8 mouse cellular contexts compared by ENCODE assay signal in the genomic region with DNA sequence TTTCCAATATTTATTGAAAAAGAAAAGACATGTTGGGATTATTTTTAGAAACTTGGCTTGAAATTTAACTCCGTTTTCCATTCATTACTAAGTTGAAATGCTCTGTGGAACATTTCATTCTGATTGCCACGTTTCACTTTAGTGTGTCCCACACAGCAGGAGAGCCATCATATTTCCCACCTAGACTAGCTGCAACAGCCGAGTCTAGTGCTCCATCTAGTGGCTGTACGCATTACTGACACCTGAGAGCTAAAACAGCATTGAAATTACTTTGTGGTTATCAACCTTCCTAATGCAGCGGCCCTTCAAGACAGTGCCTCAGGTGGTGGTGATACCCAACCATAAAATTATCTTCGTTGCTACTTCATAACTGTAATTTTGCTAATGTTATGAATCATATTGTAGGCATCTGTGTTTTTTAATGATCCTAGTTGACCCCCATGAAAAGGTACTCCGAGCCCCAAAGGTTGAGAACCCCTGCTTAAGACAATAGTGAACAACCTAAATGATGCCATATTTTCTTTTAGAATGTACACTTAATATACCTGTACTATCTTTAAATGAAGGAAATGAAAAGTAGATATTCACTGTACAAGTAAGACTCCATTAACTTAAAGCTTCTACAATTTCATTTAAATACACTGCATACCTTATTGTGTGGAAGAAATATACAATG.
A peak's percentile ranks its signal among the peaks of the same experiment; 100 is the strongest.
DNase-seq lines count a peak whose midpoint lies in the region; ATAC-seq and TF ChIP-seq lines count a peak whose summit lies in the region.

No protein-coding gene starts in this region.

- H3K79me2 ChIP-seq in heart, adult 2 months (replicated peaks; ENCODE audit: control insufficient read depth, insufficient read depth, low read length) = no peaks in the 10 kb centered on the region

- no peak overlapping the region for H3K4me3 ChIP-seq in heart, adult 2 months
- no peak overlapping the region for H3K4me3 ChIP-seq in heart, embryonic 12.5 days
- H3K4me3 ChIP-seq in intestine, embryonic 14.5 days (ENCODE audit: low read depth, low read length) = no peak overlapping the region

- H3K9ac ChIP-seq in heart, adult 2 months (ENCODE audit: low read depth, low read length) = no peak overlapping the region
- no peak overlapping the region for H3K9ac ChIP-seq in heart, embryonic 12.5 days
- no peak overlapping the region for H3K9ac ChIP-seq in intestine, embryonic 14.5 days (ENCODE audit: low read length)

- DNase-seq in heart, adult 2 months = peak; percentile 27 to 45
- DNase-seq in cerebellum, postnatal 14 days = peak; percentile 83 to 84
- DNase-seq in frontal cortex, postnatal 25 days (ENCODE audit: low spot score in 2 of 2) = peak; percentile 44 to 63
- DNase-seq in intestine, embryonic 14.5 days (ENCODE audit: low spot score) = peak; percentile 78
- peak; percentile 22 to 55 for DNase-seq in left cerebral cortex, adult 8-10 months (ENCODE audit: low spot score in 2 of 2)
- DNase-seq in mesoderm, embryonic 11.5 days (ENCODE audit: low read depth, low spot score) = peak; percentile 78
- peak; percentile 71 for DNase-seq in right cerebral cortex, postnatal 4 days

- 18% methylated on average over 7 of the region's 7 CpGs for WGBS in heart, adult 2 months
- WGBS in heart, embryonic 12.5 days = 19% methylated on average over 7 of the region's 7 CpGs
- 19% methylated on average over 7 of the region's 7 CpGs for WGBS in intestine, embryonic 14.5 days

- H3K4me2 ChIP-seq in heart, embryonic 12.5 days = no peak overlapping the region
- no peak overlapping the region for H3K4me2 ChIP-seq in intestine, embryonic 14.5 days (ENCODE audit: low read length)

- H3K36me3 ChIP-seq in heart, adult 2 months (ENCODE audit: control insufficient read depth, insufficient read depth, low read length) = no peaks in the 10 kb centered on the region
- H3K36me3 ChIP-seq in heart, embryonic 12.5 days = no peaks in the 10 kb centered on the region
- H3K36me3 ChIP-seq in intestine, embryonic 14.5 days (ENCODE audit: control insufficient read depth, insufficient read depth, low read length) = no peaks in the 10 kb centered on the region

- intact Hi-C loops in heart, adult 2 months (cut with DNase I) = loop anchor here (1.0 kb wide), 1 partner anchor 753 kb away; no protein-coding TSS in a partner anchor

- TF ChIP-seq CTCF in heart, adult 2 months (IDR thresholded peaks at IDR 0.05) = peak; percentile 98

- no peak for TF ChIP-seq EP300 in heart, adult 2 months (IDR thresholded peaks at IDR 0.05; ENCODE audit: insufficient read depth, low read depth, low read length)

- no peak for ATAC-seq in heart, embryonic 12.5 days (ENCODE audit: insufficient number of reproducible peaks, low FRiP score)
- ATAC-seq in intestine, embryonic 14.5 days (replicated peaks; ENCODE audit: low FRiP score, low TSS enrichment, low read depth) = peak; percentile 64; the same call in 1 of the 2 replicates

- no peak for TF ChIP-seq POLR2A in heart, adult 2 months (IDR thresholded peaks at IDR 0.05; ENCODE audit: insufficient read depth, low read depth, low read length)

- H3K9me3 ChIP-seq in heart, embryonic 12.5 days (replicated peaks) = no peaks in the 10 kb centered on the region
- H3K9me3 ChIP-seq in intestine, embryonic 14.5 days (ENCODE audit: control insufficient read depth, low read length) = no peaks in the 10 kb centered on the region

- H3K27ac ChIP-seq in heart, adult 2 months = no peak overlapping the region
- no peak overlapping the region for H3K27ac ChIP-seq in heart, embryonic 12.5 days (ENCODE audit: poor library complexity, severe bottlenecking)
- no peak overlapping the region for H3K27ac ChIP-seq in intestine, embryonic 14.5 days (ENCODE audit: low read depth)

- no peaks in the 10 kb centered on the region for H3K4me1 ChIP-seq in heart, adult 2 months (ENCODE audit: control insufficient read depth, insufficient read depth, low read length)
- H3K4me1 ChIP-seq in heart, embryonic 12.5 days (replicated peaks) = peaks cover 11% of the 10 kb centered on the region
- no peaks in the 10 kb centered on the region for H3K4me1 ChIP-seq in intestine, embryonic 14.5 days (replicated peaks; ENCODE audit: control insufficient read depth, insufficient read depth, low read length)

- H3K27me3 ChIP-seq in heart, adult 2 months (ENCODE audit: control insufficient read depth, insufficient read depth, low read length) = no peaks in the 10 kb centered on the region
- no peaks in the 10 kb centered on the region for H3K27me3 ChIP-seq in heart, embryonic 12.5 days (replicated peaks)
- H3K27me3 ChIP-seq in intestine, embryonic 14.5 days (replicated peaks; ENCODE audit: control insufficient read depth, insufficient read depth, low read length) = no peaks in the 10 kb centered on the region
